Mouse (Mus musculus): ENCODE measurements around the gene Prkn.
"Not testable (repeated sequence)": the region's sequence is repeated elsewhere in the genome, so short reads cannot be mapped to it uniquely, and the experiment has no call there.

Gene Prkn

DNA sequence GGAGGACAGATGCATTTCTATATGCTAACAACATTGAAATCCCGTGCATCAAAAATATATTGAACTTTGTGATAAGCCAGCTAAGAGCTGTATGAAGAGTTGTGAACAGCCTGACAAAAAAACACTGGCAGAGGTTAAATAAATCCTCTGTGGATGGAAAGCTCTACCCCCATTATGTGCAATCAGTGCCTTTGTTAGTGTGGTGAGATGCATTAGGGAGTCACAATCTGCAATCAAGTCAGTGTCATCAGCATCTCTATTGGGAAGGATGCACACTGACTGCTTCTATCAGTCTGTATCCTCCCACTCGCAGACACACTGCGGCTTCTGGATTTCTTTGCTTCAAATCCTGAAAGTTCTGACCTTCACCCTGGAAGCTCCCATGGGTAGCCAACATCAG lies 315.9 kb downstream of the Prkn start:
- DNase-seq: no peak

DNA sequence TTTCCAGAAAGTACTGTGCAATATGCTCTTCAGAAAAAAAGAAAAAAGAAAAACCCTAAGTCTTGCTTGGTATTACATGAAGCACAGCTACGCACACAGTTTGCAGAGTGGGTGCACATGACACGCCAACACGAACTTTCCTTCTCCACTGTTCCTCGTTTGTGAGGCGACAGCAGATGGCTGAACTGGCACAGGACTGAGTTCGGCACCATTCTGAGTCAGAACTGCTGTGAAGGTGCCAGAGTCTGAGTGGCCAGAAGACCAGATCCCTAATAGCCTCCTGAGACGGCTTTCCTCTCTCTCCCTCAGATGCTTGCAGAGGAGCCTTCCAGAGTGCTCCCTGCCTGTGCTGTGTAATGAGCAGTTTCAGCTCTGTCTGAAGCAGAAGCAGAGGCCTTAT lies 317.4 kb downstream of the Prkn start:
- peak; percentile 84 for DNase-seq

DNA sequence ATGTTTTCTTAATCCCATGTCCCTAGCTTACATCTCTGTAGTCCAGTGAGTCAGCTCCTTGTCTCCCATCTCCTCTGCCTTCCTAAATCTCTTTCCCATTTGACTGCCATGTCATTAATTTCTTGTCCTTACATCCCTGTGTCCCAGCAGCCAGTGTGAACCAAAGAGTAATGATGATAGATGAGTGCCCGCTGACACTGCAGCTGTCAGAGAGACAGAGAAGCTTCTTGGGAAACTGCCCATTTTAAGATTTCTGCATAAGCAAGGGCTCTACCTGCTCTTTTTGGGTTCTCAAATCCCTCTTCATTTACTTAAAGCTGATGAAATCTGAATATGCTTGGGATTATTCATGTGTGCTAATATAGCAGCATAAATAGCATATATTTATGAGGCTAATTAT lies 321.3 kb downstream of the Prkn start:
- DNase-seq: no peak

DNA sequence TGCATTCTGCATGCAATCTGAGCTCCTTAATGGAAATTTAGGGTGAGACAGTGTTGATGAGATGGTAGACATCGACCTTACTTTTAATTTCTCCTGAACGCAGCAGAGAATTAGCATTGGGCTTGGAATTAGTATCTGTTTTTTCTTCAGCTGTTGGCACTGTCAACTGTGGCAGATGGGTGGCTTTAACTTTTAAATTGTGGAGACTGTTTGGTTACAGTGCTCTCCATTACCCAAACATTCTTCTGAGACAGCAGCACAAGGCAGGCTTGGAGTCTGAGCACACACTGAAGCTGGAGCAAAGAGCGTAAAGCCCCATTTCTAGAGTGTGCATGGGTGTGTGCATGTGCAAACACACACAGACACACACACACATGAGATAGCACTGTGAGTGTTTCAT lies 322.6 kb downstream of the Prkn start:
- no peak for DNase-seq

DNA sequence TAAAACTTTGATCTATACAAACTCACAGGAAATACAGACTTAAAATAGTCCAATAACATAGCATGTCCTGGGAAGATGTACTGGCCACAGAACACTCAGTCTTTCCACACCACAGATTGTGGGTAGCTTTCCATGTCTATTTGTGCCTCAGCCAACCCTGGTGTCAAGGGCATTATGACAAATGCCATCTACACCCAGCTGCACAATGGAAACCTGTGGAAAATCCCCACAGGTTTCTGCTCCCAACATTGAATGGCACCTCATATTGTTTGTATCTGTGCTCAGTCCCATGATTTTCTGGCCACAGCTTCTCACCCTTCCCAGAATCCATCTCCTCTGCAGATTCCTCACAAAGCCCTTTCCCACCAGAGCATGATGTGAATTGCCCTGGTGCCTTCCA lies 347.2 kb downstream of the Prkn start:
- no peak for DNase-seq

DNA sequence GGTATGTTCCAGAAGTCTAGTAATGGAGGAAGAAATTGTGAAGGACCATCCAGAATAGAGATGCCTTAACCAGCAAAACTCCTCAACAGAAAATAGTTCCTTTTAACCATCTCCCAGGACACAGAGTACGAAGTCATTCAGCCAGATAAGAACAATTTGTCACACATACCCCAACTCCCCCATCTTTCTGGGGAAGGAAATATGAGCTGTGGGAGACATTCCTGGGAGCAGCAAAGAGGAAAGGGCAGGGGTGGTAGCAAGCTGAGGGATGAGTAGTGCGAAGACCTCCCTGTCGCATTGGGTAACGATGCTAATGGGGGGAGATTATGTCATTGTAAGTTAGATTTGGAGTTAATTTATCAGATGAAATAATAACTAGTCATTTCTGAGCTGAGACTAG lies 348.3 kb downstream of the Prkn start:
- DNase-seq: no peak

DNA sequence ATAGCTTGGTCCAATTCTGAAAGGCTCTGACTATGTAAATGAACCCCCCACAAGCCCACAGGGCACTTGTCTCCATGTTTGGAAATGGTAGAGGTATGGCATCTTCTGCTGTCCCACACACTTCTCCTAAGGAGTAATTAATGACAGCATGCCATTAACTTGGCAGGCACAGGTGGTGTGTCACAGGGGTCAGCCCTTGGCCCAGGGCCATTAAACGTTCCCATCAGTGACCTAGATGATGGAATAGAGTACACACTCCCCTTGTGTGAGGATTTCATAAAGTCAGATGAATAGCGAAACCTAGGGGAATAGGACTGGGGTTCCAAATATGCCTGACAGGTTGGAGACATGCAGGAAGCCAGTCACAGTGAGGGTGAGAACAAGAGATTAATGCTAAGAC lies 350.1 kb downstream of the Prkn start:
- peak; percentile 9 for DNase-seq

DNA sequence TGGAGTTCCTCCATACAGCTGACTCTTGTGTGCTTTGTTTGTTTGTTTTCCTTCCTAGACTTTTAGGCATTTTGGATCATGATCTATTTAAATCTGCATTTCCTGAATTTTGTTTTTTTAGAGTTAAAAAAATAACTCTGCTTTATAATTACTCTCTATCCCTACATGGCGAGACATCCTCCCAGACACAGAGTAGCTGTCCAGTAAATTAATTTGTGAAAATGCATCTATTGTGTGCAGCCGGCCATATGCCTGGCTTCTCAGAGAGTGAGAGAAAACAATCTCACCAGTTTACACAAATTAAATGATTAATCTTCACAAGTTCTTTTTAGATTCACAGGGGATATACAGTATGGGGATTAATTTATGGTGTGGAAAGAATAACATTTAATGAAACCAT lies 357.9 kb downstream of the Prkn start:
- no peak for DNase-seq

DNA sequence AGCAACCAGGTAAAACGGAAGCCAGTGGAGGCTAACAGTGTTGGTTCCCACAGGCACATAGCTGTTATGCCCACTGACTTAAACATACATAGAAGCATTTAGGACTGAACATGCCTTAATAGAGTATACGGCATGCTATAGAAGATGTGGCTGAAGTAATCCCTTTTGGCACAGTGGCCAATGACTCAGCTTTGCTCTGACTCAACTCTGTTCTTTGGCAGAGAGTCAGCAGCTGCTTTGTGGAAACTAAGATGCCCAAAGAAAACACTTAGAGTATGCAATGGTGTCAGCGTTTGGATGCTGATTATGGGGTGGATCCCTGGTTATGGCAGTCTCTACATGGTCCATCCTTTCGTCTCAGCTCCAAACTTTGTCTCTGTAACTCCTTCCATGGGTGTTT lies 368.9 kb downstream of the Prkn start:
- not testable (repeated sequence) for DNase-seq

DNA sequence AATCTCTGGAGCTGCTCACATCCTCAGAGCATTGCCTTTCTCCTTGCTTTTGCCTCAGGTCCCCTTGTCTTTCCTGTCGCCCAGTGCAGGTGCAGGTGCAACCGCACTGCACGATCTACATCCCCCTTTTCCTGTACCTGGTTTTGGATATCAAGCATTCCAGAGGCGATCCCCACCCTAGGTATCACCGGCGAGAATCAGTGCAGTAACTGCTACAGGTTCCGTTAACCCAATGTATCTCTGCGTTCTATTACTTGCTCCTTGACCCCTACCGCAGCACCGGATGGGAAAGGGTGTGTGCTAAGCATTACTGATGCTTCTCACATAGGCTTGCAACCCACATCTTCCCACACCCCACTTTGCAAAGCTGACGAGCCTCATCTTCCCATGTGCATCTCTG lies 370.8 kb downstream of the Prkn start:
- no peak for DNase-seq

DNA sequence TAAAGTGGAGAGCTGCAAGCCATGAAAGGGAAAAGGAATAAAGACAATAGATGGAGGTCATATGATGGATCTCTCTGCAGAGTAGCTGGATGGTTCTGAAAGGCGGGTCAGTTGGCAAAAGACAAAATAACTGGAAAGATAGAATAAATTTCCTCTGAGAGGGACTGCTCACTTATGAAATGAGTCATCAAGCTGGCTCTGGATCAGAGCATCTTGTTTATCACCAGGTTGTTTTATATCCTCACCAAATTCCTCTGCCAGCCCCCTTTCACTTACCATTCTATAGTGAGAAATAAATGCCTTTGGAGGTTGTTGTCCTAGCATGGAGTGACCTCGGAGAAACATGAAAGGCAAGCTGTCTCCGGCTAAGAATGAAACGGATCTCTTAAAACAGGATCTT lies 371.4 kb downstream of the Prkn start:
- DNase-seq: no peak

DNA sequence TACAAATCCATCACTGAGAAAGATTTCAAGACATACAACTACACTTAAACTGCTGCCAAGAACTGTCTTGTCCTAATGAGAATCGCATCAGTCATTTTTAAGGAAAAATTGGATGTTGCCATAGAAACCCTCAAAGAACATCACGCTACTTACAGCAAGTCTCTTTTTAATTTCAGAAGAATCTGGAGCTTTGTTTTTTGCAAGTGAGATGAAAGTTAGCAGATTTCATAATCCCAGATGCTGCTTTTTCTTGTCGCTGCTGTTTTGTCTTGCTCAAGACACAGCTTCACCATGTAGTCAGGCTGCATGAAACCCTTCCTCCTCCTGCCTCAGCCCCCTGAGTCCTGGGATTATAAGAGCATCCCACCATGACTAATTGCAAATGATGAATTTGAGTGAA lies 373.5 kb downstream of the Prkn start:
- no peak for DNase-seq

DNA sequence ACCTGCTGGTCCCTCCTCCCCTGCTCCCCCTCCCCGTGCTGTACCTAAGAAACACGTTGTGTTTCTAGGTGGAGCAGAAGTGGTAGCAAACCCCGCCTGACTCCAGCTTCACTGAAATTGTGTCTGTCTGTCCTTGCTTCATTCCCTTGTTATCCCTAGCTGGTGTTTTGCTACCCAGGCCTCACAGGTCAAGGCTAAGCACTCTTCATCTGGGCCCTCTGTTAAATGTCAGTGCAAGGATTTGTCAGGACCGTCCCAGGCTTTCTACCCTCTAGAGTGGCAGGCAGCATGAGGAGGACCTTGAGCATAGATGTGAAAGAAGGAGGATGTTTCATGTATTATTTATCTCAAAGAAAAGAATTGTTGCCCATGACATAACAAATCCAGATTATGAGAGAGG lies 388.8 kb downstream of the Prkn start:
- no peak for DNase-seq

DNA sequence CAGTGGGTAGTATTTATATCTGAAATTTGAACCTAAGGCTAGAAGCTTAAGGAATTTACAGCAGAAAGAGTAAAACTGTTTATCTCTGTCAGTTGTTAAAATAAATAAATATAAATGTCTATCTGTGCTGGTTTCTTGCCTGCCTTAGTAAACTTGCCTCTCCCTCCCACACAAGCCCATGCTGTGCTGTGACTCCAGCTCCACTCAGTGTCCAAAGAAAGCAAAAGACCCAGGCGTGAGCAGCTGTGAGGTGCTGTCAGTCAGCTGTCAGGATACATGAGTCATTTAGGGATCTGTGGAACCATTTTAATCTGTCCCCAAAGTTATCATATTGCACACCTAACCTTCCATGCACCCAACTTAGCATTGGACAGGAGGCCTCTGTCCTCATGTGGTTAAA lies 389.2 kb downstream of the Prkn start:
- no peak for DNase-seq

DNA sequence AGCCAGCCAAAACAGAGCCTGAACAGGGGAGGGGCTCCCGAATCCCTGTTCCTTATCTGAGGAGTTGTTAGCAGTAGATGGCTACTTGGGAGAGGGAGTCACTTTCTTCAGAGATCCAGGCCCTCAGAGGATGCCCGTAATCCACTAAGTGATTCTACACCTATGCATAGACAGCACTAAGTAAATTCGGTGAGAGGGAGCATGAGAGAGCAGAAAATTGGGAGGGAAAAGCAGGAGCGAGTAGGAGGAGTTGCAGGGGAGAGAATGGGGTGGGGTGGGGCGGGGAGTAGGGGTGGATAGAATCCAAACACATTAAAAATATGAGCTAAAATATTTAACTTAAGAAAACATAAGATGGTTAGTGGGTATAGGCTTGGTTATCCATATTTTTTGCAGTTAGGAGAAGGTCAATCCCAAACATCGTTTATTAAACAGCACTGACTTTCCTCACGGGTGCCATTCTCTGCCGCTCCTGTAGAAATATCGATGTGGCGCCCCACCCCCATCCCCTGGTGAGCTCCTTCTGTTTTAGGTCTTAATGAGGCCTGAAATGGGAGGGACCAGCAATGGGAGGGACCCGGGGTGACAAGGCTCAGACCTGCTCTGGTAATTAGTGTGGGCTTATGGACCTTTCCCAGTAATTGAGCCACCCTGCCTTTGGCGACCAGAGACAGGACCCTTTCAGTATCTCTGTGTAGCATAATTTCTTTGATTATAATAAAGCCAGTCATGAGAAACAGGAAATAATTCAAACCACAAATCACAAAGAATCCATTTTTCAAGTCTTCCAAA lies 390.6 kb downstream of the Prkn start:
- no peak for DNase-seq

DNA sequence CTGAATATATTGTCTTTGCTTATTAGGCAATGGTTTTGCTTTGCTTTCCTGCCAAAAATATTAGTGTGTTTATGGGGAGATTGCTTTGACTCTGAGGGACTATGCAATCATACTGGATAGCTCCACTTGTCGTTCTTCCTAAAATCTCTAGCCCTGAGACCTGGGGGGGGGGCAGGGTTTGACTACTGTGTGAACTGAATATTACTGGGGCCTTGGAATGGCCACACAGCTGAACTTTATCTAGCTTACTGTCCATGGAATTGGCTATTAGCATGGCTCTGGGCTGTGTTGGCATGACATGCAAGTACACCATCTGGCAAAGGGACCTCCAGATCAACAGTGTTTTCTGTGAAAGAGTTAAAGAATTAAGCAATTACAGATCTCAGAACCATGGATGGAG lies 395.1 kb downstream of the Prkn start:
- no peak for DNase-seq

DNA sequence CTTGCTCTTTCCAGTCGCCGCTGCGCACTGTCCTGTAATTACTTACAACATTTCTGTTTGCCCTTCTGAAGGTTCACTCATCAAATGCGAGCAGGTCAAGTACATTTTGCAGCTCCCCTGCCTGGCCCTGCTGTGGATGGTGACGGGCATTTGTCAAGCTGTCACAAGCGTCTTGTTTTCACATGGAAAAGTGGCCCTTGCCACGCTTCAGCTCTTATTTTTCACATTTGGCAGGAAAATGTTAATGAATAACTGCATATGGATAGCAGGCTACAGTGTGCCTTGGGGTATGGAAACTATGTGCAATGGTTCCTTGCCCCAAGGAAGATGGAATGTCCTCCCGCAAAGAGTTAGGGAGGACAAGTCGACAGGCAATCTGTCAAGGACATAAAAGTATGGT lies 404.9 kb downstream of the Prkn start:
- no peak for DNase-seq

DNA sequence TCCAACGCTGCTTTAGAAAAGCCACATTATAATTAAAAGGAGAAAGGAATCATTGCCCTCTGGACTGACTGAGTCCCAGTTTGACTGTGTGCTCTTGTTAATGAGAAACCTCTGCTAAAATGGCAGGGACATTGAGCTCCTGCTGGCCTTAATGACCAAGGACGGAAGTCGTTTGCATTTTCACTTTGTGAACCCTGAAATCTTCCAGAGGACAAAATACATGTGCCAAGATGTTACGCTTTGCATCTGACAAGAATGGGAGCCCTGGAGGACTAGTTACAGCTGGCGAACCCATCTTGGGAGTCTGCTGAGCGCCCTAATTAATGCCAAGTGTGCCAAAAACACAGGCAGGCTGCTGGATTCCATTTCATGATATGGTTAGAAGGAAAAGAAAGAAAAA lies 409.0 kb downstream of the Prkn start:
- DNase-seq: no peak

DNA sequence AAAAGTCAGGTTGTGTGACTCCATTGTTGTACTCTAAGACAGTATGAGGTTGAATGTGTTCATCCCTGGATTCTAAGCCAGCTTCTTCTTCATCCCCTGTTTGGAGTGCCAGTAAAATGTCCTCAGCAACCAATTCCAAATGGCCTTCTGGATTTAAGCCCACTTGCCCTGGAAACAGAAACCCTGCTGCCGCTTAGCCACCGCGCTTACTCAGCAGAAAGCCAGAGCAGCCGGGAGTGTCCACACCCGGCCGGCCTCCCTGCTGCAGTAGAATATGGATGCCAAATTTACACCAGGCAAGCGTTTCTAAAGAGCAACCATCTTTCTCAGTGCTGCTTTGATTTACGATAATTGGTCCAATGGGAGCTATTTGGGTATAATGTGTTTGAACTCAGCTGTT lies 420.5 kb downstream of the Prkn start:
- peak; percentile 52 for DNase-seq

DNA sequence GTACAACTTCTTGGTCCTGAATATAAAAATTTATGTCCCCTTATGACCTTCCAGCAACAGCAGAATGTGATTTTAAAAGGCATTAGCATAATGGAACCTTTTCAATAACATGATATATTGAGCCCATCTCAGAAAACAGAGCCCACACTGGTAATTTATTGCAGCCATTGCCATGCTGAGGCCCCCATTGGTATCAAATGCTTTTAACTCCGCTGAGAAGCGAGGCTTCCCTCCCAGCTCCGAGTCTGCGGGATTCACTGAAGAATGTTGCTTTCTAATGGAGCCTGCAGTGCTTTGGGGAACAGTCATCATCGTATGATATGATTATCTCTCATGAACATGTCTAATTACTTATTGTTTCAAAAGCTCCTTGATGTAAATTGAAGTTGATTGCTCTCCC lies 421.5 kb downstream of the Prkn start:
- DNase-seq: no peak

DNA sequence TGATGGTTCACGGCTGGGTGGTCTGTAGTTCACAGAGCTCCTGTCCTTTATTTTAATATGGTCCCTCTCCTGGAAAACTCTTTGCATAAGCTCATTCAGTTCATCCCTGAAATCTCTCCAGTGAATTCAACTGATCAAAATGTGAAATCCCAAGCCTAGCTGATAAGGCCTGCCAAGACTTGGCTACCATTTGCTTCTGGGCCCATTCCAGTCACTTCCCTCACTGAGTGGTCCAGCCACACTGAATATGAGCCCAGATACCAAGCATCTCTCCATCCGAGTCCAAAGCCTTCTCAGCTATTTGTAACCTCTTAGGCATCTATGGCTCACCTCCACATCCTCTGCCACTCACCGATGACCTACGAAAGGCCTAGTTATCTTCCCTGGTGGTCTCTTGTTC lies 427.8 kb downstream of the Prkn start:
- DNase-seq: no peak

DNA sequence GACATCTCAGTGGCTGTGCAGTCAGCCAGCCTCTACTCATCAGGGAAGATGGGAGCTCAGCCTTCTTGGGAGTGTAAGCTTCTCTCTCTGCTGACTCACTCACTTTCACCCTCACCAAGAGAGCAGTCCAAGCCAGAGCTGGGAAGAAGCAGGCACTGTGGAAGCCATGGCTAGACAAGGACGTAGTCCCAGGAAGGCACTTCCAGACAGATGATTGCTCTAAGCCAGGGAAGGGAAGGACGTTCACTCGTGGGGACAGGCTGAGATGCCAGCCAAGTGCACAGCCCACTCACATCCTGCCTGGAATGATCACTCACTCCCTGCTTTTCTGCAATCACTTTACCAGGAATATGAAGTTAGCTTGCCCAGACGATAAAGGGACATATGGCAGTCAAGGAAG lies 430.0 kb downstream of the Prkn start:
- DNase-seq: no peak

DNA sequence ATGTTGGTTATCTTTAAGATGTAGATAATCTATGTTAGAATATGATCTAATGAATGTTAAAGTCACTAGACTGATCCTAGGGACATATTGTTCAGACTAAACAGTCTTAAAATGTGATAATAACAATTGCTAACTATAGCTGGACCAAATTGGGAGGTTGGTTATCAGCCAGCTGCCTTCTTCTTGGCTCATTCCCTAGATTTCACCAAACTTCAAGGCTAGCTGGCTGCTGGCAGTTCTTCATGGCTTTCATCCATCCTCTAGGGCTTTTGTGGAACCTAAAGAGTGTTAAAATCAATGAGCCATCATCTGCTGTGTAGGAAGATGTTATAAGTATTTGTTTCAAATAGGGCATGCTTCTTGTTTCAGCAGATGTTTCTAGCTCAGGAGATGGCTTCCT lies 431.7 kb downstream of the Prkn start:
- DNase-seq: no peak

DNA sequence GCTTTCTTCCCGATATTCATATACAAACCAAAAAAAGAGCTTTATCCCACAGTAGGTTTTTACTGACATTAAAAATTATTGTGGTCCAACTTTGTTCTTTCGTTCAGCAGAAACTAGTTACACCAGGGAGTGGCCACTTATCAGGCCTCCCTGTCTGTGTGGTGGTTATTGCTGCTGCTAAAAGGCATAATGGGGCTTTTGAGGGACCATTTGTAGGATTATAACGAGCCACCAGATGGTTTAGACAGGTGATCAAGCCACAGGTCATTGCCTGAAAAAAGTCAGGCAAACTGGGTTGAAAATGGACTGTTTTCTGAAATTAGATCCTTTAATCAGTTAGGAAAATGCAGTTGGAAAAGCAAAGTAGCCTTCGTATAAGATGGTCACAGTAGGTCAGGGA lies 444.1 kb downstream of the Prkn start:
- no peak for DNase-seq

DNA sequence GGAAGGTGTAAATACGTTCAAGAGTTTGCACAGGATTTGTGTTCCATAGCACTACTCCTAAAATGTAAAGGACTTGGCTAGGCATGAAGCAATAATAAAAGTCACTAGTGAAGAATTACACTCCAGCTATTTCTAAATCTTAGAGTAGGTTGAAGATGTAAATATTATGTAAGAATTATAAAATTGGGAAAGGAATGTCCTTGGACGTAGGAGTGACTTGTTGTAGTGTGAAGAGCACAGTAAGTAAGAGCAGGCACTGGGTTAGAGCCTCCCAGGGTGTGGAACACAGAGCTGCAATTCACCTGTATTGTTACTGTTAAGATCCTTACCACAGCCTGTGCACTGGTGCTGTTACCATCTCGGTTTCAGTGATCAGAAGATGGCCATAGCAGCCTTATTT lies 450.0 kb downstream of the Prkn start:
- DNase-seq: no peak

DNA sequence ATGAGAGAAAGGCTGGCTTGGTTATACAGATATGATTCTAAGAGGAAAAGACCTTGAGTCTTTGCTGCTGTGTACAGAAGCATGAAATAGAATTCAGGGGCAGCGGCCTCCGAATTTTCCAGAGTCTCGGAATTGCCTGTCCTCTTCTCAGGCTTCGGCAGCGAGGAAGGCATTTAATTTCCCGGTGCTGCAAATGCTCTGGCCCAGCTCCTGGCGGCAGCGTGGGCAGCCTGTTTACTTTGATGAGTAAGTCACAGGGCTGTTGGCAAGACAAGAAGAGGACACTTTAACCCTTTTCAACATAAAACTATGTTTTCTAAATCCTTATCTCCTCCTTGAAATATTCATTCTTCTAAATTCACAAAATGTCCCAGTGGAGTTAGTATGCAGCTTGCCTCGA lies 462.9 kb downstream of the Prkn start:
- DNase-seq: no peak

Data from cerebellum, adult 11 months (tissue).